Mouse (Mus musculus) 3T3-L1 (cell line): Measurements from ENCODE around the gene Rassf6.

ENCODE experiments used
- DNase-seq: peaks from one replicate; pipeline ENCODE4 v3.0.0-alpha.2; 2015; ENCODE audit warnings: low read depth, low spot score

Rassf6 gene

DNA sequence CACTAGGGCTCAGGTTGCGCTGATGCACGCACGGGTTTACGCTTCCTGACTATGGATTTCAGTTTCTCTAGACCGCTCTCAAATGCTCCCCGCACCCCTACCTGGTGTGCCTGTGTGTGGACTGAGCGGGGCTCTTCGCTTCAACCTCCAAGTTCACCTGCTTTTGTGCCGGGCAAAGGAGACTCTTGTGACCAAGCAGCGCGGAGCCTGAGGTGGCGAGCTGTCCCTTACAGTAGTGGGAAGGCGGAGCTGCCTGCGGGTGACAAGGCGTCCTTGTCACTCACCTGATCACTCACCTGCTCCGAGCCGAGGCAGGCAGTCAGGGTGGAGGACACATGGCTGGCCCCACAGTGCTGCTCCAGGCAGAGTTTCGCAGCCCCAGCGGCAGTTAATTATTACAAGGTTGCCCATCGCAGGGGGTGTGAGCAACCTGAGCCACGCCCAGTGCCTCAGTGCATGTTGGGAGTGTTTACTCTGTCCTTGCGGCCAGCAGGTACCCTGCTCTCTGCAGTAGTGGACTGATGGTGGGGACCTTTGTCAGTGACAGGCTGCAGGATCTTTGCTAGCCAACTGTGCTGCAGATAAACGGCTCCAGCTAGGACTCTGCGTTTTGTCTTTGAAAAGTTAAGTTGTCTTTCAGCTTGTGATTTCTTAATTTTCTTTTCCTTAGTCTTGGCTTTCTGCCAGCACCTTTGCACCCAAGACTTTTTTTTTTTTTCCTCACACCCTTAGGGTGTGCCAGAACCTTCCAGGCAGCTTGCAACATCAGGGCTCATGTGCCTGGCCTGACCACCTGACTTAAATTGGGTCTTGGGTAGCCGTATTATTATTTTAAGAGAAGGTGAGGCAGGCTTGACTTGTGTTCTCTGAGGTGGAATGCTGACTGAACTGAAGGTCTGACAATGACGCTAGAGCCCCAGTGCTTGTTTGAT is at the start of gene Rassf6:
Gene Rassf6, minus strand, starts transcription at position 372 of the 932 bp plus-strand sequence.
- no peak for DNase-seq

- DNase-seq: peak; percentile 95
These were observed 49.1 kb upstream of the Rassf6 start for GRCm38 (mm10) chr5:90689426-90690128.

DNA sequence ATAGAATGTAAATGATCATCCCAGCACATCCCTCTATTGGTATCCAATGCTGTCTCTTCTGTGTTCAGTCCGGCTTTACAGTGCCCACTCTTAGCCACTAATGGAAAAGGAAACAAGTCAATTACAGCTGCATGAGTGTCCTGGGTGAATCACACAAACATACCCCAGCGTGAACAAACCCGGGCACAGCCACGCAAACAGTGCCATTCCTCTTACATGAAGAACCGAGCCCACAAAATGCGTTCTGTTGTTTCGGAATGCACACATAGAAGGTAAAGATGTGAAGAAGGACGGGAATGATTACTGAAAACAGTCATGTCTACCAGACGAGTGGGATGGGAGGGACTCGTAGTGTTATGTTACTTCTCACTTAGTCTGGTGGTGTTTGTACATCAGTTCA is 47.5 kb upstream of the Rassf6 start:
- DNase-seq: no peak

- no peak for DNase-seq
These were observed 44.5 kb upstream of the Rassf6 start for GRCm38 (mm10) chr5:90684994-90685393.

DNA sequence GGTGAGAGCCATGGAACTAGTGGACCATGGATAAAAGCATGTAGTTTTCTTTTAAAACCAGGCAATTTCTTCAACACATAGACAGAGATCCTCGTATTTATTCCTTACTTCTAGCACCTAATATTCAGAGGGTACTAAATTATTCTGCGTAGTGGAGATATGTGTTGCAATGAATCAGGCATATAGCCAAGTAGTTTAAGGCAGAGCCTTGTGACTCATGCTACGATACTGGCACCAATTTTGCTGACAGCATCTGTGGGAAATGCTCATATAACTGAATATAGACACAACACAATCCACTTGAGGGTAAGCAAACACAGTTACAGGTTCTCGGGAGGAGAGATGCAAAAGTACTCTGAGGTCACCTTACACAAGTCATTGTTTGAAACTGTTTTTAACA is 41.4 kb upstream of the Rassf6 start:
- peak; percentile 97 for DNase-seq

DNA sequence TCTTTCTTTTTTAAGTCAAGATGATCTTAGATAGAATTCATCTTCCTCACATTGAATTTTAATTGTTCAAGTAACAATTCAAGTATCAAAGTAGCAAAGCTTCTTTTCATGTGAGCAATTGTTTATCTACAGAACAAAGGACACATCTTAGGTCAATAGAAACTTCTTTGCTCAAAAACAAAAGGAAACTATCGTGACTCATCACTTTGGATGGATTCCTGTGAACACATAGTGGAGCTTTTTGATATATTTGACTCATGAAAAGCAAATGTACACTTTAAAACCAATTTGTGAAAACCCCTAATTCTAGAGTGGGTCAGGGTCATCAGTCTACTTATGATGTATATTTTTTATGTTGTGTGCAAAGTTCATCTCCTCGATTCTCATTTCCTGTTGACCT is 37.1 kb upstream of the Rassf6 start:
- peak; percentile 76 for DNase-seq

DNA sequence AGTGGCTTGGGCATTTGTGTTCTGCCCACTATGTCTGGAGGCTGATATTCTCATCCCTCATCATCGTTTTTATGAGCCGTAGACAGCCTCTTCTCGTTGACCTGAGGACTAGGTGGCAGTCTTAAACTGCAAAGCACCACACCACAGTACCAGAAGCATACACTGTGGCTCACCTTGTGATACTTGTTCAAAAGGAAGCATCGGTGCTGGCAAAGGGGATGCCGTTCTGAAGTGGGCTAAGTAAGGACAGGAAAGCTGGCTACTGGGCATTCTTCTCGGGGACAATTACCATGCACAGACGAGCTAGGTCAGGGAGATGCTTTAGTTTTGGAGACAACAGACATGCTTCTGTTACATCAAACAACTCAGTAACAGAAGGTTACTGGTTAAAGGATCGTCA is 21.4 kb upstream of the Rassf6 start:
- DNase-seq: no peak

DNA sequence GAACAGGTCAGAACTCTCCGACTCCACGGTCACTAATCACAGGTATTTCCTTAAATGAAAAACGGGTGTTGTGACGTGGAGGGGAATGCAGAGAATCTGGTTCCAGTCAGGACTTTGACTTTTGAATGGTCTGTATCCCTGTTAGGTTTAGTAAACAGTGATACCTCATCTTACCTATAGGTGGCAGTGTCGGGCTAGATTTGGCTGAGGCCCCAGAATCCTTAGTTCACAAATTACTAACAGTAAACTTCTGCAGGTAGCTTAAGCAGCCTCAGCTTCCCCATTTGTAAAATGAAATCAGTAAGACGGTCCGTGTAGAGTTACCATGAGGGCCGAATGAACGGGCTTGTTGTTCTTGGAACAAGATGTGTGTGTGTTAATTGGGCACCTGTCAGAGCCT is 21.0 kb upstream of the Rassf6 start:
- peak; percentile 92 for DNase-seq

- no peak for DNase-seq
These were observed 20.0 kb upstream of the Rassf6 start for GRCm38 (mm10) chr5:90660411-90660810.

DNA sequence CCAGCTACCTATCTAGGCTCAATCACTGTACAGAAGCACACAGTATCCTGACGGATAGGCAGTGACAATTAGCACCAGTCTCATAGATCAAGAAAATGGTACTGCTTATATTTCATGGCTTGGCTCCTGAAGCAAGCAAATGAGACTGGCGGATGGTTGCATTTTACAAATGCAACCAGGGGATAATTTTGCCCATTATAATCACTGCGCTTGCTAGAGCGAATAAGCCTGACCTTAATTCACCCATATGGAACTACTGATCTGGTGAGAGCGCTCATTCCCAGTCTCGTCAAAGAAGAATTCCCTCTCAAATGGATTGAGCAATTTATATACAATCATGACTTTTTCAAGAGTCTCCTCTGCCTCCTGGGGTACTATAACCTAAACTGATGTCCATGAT is 16.2 kb upstream of the Rassf6 start:
- no peak for DNase-seq

DNA sequence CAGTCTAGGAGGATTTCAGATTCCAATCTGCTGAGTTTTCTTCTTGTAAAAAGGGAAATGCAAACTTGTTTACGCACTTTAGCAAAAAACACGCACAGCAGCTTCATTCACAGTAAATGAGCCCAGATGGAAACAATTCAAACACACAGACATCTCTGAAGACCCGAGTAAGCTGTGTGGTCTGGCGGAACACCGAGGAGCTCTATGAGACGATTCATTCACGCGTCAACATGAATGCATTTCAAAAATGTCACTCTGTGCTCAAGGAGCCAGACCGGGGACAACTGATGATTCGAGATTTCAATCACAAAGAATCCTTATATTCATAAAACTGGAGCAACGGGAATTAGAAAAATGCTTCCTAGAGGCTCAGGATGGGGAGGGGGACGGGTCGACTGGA is 15.4 kb upstream of the Rassf6 start:
- peak; percentile 75 for DNase-seq

- no peak for DNase-seq
These were observed 14.3 kb upstream of the Rassf6 start for GRCm38 (mm10) chr5:90654798-90655197.

DNA sequence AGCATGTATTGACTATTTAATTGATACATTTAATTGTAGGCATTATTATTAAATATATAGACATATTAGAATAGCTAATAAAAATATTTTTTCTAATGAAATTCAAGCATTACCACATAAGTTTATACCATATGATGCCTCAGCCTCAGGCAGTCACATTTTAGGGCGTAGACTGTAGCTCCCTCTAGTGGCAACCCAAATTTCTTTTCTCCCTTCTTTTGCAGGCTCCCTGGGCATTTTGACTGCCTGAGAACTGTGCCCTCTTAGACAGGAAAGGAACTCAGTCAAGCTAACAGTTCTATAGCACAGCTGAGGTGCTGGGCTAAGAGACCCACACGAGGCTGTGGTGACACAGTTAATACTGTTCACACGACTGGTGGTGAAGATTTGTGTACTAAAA is 12.3 kb upstream of the Rassf6 start:
- peak; percentile 93 for DNase-seq

- DNase-seq: no peak
These were observed 10.2 kb upstream of the Rassf6 start for GRCm38 (mm10) chr5:90650466-90651150.

- DNase-seq: no peak
These were observed 7.0 kb upstream of the Rassf6 start for GRCm38 (mm10) chr5:90647473-90647872.

DNA sequence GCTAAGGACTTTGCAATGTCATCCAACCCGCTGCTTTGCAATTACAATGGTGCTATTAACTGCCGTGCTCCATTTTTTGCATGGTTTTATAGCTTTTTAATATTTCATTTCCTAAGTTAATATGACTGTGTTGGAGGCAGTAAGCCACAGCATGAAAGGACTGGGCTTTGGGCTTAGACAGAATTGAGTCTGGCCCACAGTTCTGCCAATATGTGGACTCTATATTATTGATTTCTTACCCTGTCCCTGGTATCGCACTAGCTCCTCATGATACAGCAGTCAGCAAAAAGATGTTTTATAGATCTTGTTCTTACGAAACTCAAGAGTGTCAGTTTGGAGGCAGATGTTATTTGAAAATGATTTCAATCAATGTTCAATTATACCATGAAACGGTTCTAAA is 5.9 kb upstream of the Rassf6 start:
- DNase-seq: no peak

DNA sequence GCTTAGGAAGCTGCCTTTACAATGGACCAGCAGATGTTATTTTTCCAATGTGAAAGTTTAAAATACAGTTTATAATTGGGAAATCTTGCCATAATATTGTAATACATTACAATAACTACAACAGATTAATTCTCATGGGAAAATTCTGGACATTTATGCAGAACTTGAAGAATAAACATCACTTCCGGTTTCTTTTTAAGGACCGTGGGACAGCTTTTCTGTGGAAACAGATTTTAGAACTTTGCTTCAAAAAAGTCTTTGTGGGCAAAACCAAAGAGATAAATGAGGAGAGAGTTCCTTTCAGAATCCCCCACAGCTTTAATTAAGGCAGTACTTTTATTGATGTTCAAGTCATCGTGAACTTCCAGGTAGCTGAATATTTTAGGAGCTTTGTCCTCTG is 5.1 kb upstream of the Rassf6 start:
- no peak for DNase-seq

DNA sequence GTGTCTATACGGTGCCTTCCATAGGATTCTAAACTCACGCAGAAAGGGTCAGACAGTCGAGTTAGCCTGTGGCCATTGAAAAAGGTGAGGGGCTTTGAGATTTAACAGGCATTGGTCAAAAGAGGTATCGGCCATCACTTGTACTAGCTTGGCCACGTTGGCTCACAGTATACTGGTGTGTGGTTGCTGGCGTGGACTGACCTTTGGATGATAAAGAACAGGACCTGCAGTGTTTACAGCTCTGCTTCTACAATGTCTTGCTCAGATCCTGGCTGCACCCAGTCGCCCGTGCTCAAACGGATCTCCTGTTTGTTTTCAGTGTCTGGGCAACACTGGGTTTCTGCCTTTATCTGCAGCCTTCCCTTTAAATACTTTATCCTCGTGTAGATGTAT is 757 bp upstream of the Rassf6 start:
- no peak for DNase-seq

- DNase-seq: no peak
These were observed 5.6 kb downstream of the Rassf6 start for GRCm38 (mm10) chr5:90634885-90635284.

GRCm38 (mm10) chr5:90628530-90628929 is 11.9 kb downstream of the Rassf6 start:
- DNase-seq: no peak

DNA sequence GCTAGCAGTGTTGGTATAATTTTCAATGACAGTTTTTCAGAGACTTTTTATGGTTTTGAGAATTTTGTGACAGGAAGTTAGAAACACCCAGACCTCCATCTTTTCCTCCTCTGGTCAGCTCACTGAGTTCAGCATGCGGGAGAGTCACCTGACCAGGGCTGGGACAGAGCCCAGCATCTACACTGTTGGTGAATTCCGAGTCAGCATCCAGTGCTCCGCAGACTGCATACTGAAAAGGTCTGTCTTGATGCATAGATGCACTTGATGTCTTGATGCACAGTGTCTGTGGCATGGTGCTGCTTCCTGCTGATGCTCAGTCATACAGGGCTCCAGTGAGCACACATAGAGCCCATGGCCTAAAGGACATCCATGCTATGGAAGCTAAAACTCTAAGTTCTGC is 12.4 kb downstream of the Rassf6 start:
- DNase-seq: no peak

DNA sequence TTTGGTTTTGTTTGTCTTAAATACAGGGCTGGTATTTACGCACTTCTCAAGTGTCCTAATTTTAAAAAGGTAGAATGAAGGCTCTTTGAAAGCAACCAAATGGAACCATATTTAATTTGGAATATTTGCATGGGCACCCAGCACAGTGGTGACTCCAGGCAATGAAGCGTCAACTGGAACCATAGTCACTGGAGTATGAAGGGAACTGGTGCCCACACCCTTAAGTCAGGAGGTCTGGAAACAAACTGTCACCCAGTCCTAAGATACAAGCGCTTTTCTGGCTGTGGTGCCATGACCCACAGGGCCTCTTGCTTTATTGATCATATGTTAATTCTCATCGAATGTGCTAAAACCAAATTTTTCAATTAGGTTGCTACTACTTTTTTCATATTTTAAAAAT is 13.0 kb downstream of the Rassf6 start:
- DNase-seq: no peak
